Mouse (Mus musculus) hindbrain, embryonic 14.5 days (tissue): Measurements from ENCODE around the gene Ctnnd2. TPM values are rescaled to one million over a fixed set of nuclear protein-coding genes. Genes with fewer than 3 reads are reported as not detected.

Source experiments
- ATAC-seq: fragments of 200-750 bp; cut with Nextera tagmentation; 2 replicates; pipeline ENCODE4 v1.8.0; 2017; ENCODE audit warnings: moderate number of reproducible peaks, mild to moderate bottlenecking, moderate TSS enrichment, moderate library complexity; ENCODE audit not compliant: low FRiP score
- DNase-seq: peaks from one replicate; pipeline ENCODE4 v3.0.0-alpha.2; 2015; ENCODE audit warnings: low spot score
- H3K27ac ChIP-seq: fragments of 300-500 bp; sonication (generic); 2 replicates; pipeline ENCODE4 v1.5.1; 2014; ENCODE audit warnings: mild to moderate bottlenecking, moderate library complexity
- H3K27me3 ChIP-seq: fragments of 300-500 bp; sonication (generic); 2 replicates; pipeline ENCODE4 v1.6.1; 2014; ENCODE audit warnings: mild to moderate bottlenecking, low read length, mixed read lengths; ENCODE audit not compliant: control insufficient read depth, insufficient read depth
- H3K36me3 ChIP-seq: fragments of 300-500 bp; sonication (generic); replicated peaks from 2 replicates; pipeline ENCODE4 v1.6.1; 2014; ENCODE audit not compliant: control insufficient read depth, insufficient read depth
- H3K4me1 ChIP-seq: fragments of 300-500 bp; sonication (generic); replicated peaks from 2 replicates; pipeline ENCODE4 v1.6.1; 2014; ENCODE audit warnings: antibody characterized with exemption, low read length, mixed read lengths; ENCODE audit not compliant: control insufficient read depth, insufficient read depth
- H3K4me2 ChIP-seq: fragments of 300-500 bp; sonication (generic); replicated peaks from 2 replicates; pipeline ENCODE4 v1.6.1; 2014; ENCODE audit warnings: mild to moderate bottlenecking, moderate library complexity
- H3K4me3 ChIP-seq: fragments of 300-500 bp; sonication (generic); replicated peaks from 2 replicates; pipeline ENCODE4 v1.5.1; 2014; ENCODE audit warnings: mild to moderate bottlenecking, low read length
- H3K9ac ChIP-seq: fragments of 300-500 bp; sonication (generic); 2 replicates; pipeline ENCODE4 v1.6.1; 2014
- H3K9me3 ChIP-seq: fragments of 300-500 bp; sonication (generic); 2 replicates; pipeline ENCODE4 v1.6.1; 2016; ENCODE audit warnings: low read length; ENCODE audit not compliant: control insufficient read depth
- WGBS: fragments of 180-500 bp; shearing (Covaris S2); extraction: QIAGEN DNeasy Blood & Tissue Kit; methylation state at CpG from one replicate; pipeline ENCODE4 v1.1.7; 2014; 5-methylcytosine and 5-hydroxymethylcytosine counted together
- polyA plus RNA-seq: library from polyadenylated mRNA; unstranded; fragments of >200 nt; fragmentation: Nextera tagmentation; extraction: Ambion mirVana; gene quantifications from 2 replicates; pipeline ENCODE4 v1.2.1, GENCODE M21; 2014

Ctnnd2 gene
- polyA plus RNA-seq, 1 experiment from 2014 or later = 64.2 TPM

- H3K4me3 ChIP-seq = peak overlapping the region; percentile 25
- no peak overlapping the region for H3K9ac ChIP-seq
- no peak overlapping the region for H3K27ac ChIP-seq
- 35% methylated on average over 5 of the region's 5 CpGs for WGBS
- H3K4me2 ChIP-seq = peak overlapping the region; percentile 51
- no peaks in the 10 kb centered on the region for H3K36me3 ChIP-seq
- H3K9me3 ChIP-seq = no peaks in the 10 kb centered on the region
- ATAC-seq (no peak), DNase-seq (no peak)
- H3K27me3 ChIP-seq = no peaks in the 10 kb centered on the region
- peaks cover 28% of the 10 kb centered on the region for H3K4me1 ChIP-seq
Measured at GRCm38 (mm10) chr15:30458671-30459070, 286.3 kb downstream of the Ctnnd2 start.

GRCm38 (mm10) chr15:30460341-30461125 lies 288.1 kb downstream of the Ctnnd2 start:
- ATAC-seq (no peak), DNase-seq (no peak)
- Histone ChIP-seq H3K36me3 (no peaks in the 10 kb centered on the region), H3K4me3 (no peak overlapping the region), H3K9ac (no peak overlapping the region), H3K4me2 (peak overlapping the region; percentile 9; the same call in 1 of the 2 replicates), H3K9me3 (no peaks in the 10 kb centered on the region), H3K4me1 (peaks cover 28% of the 10 kb centered on the region), H3K27me3 (no peaks in the 10 kb centered on the region), H3K27ac (no peak overlapping the region)
- 44% methylated on average over 9 of the region's 9 CpGs for WGBS

GRCm38 (mm10) chr15:30462804-30463423 lies 290.5 kb downstream of the Ctnnd2 start:
- Histone ChIP-seq H3K4me2 (no peak overlapping the region), H3K36me3 (no peaks in the 10 kb centered on the region), H3K4me3 (no peak overlapping the region), H3K9me3 (no peaks in the 10 kb centered on the region), H3K4me1 (peaks cover 32% of the 10 kb centered on the region), H3K27ac (no peak overlapping the region), H3K27me3 (no peaks in the 10 kb centered on the region), H3K9ac (no peak overlapping the region)
- ATAC-seq (no peak), DNase-seq (no peak)
- WGBS = 70% methylated on average over 2 of the region's 2 CpGs

DNA sequence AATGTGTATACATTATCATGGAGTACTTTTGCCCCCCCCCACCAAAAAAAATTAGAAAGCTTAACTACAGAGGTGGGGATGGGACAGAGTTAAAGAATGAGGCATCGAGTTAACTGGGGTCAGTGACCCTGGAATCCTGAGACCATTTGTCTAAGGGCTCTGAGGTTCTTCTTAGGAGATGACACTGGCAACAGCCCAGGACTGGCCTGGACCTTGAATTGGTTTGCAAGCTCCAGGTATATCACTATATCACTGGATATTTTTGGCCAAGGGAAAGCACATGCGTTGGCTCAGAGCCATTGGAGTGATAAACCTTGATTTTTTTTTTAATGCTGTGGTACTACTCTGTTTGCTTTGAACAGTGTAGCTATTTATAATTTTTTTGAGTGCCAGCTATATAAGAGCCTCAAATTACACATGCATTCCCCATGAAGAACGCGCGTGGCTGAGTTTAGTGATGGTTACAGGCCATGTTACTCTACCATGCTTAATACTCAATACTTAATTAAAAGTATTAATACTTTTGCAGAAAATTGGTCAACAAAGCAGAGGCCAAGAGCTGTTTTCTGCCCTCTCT lies 291.2 kb downstream of the Ctnnd2 start:
- WGBS = 84% methylated on average over 5 of the region's 5 CpGs
- H3K4me1 ChIP-seq = peaks cover 28% of the 10 kb centered on the region

GRCm38 (mm10) chr15:30466950-30467543 lies 294.7 kb downstream of the Ctnnd2 start:
- ATAC-seq = peak; percentile 78
- peak overlapping the region; percentile 9; the same call in 1 of the 2 replicates for H3K4me2 ChIP-seq

More for the DNA sequence above, 291.2 kb downstream of the Ctnnd2 start:
- no peaks in the 10 kb centered on the region for H3K36me3 ChIP-seq
- H3K27me3 ChIP-seq = no peaks in the 10 kb centered on the region
- ATAC-seq = no peak
- H3K9ac ChIP-seq = no peak overlapping the region
- no peak overlapping the region for H3K4me2 ChIP-seq
- no peak overlapping the region for H3K27ac ChIP-seq
- no peaks in the 10 kb centered on the region for H3K9me3 ChIP-seq
- no peak for DNase-seq
- H3K4me3 ChIP-seq = no peak overlapping the region

GRCm38 (mm10) chr15:30468773-30469172 lies 296.4 kb downstream of the Ctnnd2 start:
- H3K36me3 ChIP-seq = no peaks in the 10 kb centered on the region
- no peak overlapping the region for H3K4me3 ChIP-seq
- no peak overlapping the region for H3K4me2 ChIP-seq
- ATAC-seq = no peak
- peaks cover 18% of the 10 kb centered on the region for H3K4me1 ChIP-seq
- no peaks in the 10 kb centered on the region for H3K9me3 ChIP-seq
- H3K9ac ChIP-seq = no peak overlapping the region
- WGBS = 91% methylated on average over 3 of the region's 3 CpGs
- no peak for DNase-seq
- no peaks in the 10 kb centered on the region for H3K27me3 ChIP-seq
- H3K27ac ChIP-seq = no peak overlapping the region

More at GRCm38 (mm10) chr15:30466950-30467543, 294.7 kb downstream of the Ctnnd2 start:
- Histone ChIP-seq H3K36me3 (no peaks in the 10 kb centered on the region), H3K27ac (peak overlapping the region; percentile 53), H3K9ac (no peak overlapping the region), H3K9me3 (no peaks in the 10 kb centered on the region), H3K4me1 (peaks cover 22% of the 10 kb centered on the region), H3K27me3 (no peaks in the 10 kb centered on the region), H3K4me3 (no peak overlapping the region)
- no peak for DNase-seq
- WGBS = 68% methylated on average over 13 of the region's 13 CpGs

DNA sequence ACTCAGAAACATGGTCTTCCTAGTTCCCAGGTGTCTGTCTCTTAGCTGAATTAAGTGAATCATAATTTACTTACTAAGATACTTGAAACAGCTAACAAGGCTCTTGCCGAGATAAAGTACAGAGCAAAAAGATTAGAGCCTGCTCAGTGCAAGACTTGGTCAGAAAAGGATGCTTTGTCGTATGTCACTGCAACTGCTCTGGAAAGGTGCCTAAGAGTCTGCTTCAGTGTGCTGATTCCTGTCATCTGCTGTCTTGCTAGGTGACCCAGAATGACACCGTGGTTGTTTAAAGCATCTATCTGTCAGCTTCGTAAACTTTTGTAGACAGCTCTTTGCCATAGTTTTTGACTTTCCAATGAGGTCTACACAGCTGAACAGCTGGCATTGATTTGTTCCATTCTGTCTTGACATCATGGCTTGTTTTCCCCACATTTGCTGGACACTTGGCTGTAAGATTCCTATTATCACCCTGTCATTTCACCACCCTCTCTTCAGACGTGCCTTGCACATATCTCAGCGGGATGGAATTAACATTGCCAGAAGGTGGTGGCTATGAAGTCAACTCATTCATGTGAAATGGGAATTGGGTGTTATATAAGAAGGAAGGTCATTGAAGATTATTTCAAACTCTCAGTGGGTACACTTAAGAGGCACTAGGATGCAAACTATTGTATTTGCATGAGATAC lies 299.0 kb downstream of the Ctnnd2 start:
- Histone ChIP-seq H3K27ac (no peak overlapping the region), H3K4me2 (no peak overlapping the region), H3K4me3 (no peak overlapping the region), H3K27me3 (no peaks in the 10 kb centered on the region), H3K36me3 (no peaks in the 10 kb centered on the region), H3K9ac (no peak overlapping the region), H3K9me3 (no peaks in the 10 kb centered on the region), H3K4me1 (peaks cover 18% of the 10 kb centered on the region)
- DNase-seq (no peak), ATAC-seq (no peak; the same call in 1 of the 2 replicates)
- 56% methylated on average over 6 of the region's 6 CpGs for WGBS

DNA sequence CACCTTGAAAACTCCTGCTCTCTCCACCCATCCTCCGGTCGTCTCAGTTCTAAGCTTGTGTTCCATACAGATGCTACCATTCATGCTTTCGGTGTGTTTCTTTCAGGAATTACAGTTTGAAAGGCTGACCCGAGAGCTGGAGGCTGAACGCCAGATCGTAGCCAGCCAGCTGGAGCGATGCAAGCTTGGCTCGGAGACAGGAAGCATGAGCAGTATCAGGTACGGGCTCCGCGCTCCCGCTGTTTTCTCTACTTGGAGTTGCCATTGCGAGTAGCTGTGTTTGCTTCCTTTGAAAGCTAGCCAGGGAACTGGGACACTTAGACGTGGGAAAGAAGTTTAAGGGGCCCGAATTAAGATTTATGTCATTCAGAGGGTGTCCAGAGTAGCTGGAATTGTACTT lies 308.3 kb downstream of the Ctnnd2 start:
- Histone ChIP-seq H3K9me3 (no peaks in the 10 kb centered on the region), H3K27me3 (no peaks in the 10 kb centered on the region), H3K4me1 (no peaks in the 10 kb centered on the region; the same call in 1 of the 2 replicates), H3K9ac (no peak overlapping the region), H3K4me3 (no peak overlapping the region), H3K36me3 (no peaks in the 10 kb centered on the region), H3K27ac (no peak overlapping the region), H3K4me2 (no peak overlapping the region)
- ATAC-seq (no peak), DNase-seq (peak; percentile 54)
- WGBS = 67% methylated on average over 15 of the region's 15 CpGs
